Mouse (Mus musculus) bone marrow macrophage, adult 2 months (primary cell): ENCODE data around the gene Ctc1.
A peak's percentile ranks its signal among the peaks of the same experiment; 100 is the strongest.

Experiments used
- CTCF ChIP-seq: IDR thresholded peaks from 2 replicates; pipeline ENCODE4 v1.5.1; 2012; ENCODE audit warnings: low read depth, mild to moderate bottlenecking, low read length, moderate library complexity
- POLR2A ChIP-seq: IDR thresholded peaks from 2 replicates; pipeline ENCODE4 v1.6.1; 2012; ENCODE audit warnings: mild to moderate bottlenecking, low read depth, low read length, borderline replicate concordance

DNA sequence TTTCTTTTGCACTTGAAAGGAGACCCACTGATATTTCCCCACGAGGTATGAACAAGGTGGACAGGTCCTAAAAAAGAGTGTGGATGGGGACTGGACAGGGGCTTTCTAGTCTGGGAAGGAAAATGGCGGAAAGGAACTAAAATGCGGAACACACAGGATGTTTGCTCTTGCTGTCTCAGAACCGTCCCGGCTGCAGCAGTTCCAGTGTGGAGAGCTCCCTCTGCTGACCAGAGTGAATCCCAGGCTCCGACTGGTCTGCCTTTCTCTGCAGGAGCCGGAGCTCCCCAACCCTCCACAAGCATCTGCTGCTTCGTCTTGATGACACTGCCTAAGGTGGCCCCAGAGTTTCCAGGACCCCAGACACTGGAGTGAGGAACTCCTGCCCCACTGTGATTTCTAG lies 20.1 kb downstream of the Ctc1 start:
- peak; percentile 61 for TF ChIP-seq CTCF
- TF ChIP-seq POLR2A = no peak
